Mouse (Mus musculus) adrenal gland, adult 8-10 months (tissue): ENCODE measurements around the gene Gp1bb. TPM values are rescaled to one million over a fixed set of nuclear protein-coding genes. Genes with fewer than 3 reads are reported as not detected.

Source experiments
- DNase-seq: peaks from one replicate; pipeline ENCODE4 v3.0.0; 2022
- total RNA-seq, 4 experiments: library from RNA; stranded (reverse); gene quantifications; 2 replicates each; pipeline ENCODE4 v1.2.4; 2022

Gp1bb gene
- total RNA-seq, result not detected

GRCm38 (mm10) chr16:18622019-18622418 is at the start of gene Gp1bb:
Gene Gp1bb (minus strand): TSS chr16:18622403.
- no peak for DNase-seq

- DNase-seq, result no peak
These were observed 47.7 kb upstream of the Gp1bb start for GRCm38 (mm10) chr16:18669914-18670313.

GRCm38 (mm10) chr16:18658597-18658996 is 36.4 kb upstream of the Gp1bb start:
- DNase-seq, result no peak

- DNase-seq, result no peak
These were observed 33.3 kb upstream of the Gp1bb start for GRCm38 (mm10) chr16:18655372-18656098.

GRCm38 (mm10) chr16:18653290-18654160 is 31.3 kb upstream of the Gp1bb start:
- no peak for DNase-seq

GRCm38 (mm10) chr16:18649126-18649525 is 26.9 kb upstream of the Gp1bb start:
- DNase-seq, result no peak

GRCm38 (mm10) chr16:18645329-18645728 is 23.1 kb upstream of the Gp1bb start:
- no peak for DNase-seq

- DNase-seq, result no peak
These were observed 22.3 kb upstream of the Gp1bb start for GRCm38 (mm10) chr16:18644485-18644884.

- DNase-seq, result no peak
These were observed 21.3 kb upstream of the Gp1bb start for GRCm38 (mm10) chr16:18643406-18643998.

- no peak for DNase-seq
These were observed 20.7 kb upstream of the Gp1bb start for GRCm38 (mm10) chr16:18642897-18643296.

- DNase-seq, result no peak
These were observed 20.1 kb upstream of the Gp1bb start for GRCm38 (mm10) chr16:18642291-18642690.

GRCm38 (mm10) chr16:18639382-18639929 is 17.3 kb upstream of the Gp1bb start:
- no peak for DNase-seq

- DNase-seq, result no peak
These were observed 16.2 kb upstream of the Gp1bb start for GRCm38 (mm10) chr16:18638396-18638795.

GRCm38 (mm10) chr16:18636804-18637203 is 14.6 kb upstream of the Gp1bb start:
- no peak for DNase-seq

- DNase-seq, result no peak
These were observed 14.2 kb upstream of the Gp1bb start for GRCm38 (mm10) chr16:18636401-18636800.

- DNase-seq, result no peak
These were observed 11.1 kb upstream of the Gp1bb start for GRCm38 (mm10) chr16:18633333-18633732.

- DNase-seq, result no peak
These were observed 10.6 kb upstream of the Gp1bb start for GRCm38 (mm10) chr16:18632816-18633215.

- DNase-seq, result no peak
These were observed 9.9 kb upstream of the Gp1bb start for GRCm38 (mm10) chr16:18632059-18632458.

GRCm38 (mm10) chr16:18631141-18631540 is 8.9 kb upstream of the Gp1bb start:
- DNase-seq, result no peak

- DNase-seq, result no peak
These were observed 8.1 kb upstream of the Gp1bb start for GRCm38 (mm10) chr16:18630291-18630690.

- DNase-seq, result peak; percentile 39
These were observed 7.4 kb upstream of the Gp1bb start, which contains the start of gene Sept5 for GRCm38 (mm10) chr16:18629390-18630231. Gene Sept5 (minus strand): TSS chr16:18629954.

- DNase-seq, result no peak
These were observed 6.7 kb upstream of the Gp1bb start for GRCm38 (mm10) chr16:18628948-18629340.
